Mouse (Mus musculus) gastrocnemius, postnatal 14 days (tissue): Measurements from ENCODE around the gene Cdc42ep5. TPM values are rescaled to one million over a fixed set of nuclear protein-coding genes. Genes with fewer than 3 reads are reported as not detected.
A peak's percentile ranks its signal among the peaks of the same experiment; 100 is the strongest.
"Not testable (repeated sequence)": the region's sequence is repeated elsewhere in the genome, so short reads cannot be mapped to it uniquely, and the experiment has no call there.

Experiments
- DNase-seq: peaks from one replicate; pipeline ENCODE4 v3.0.0; 2021; ENCODE audit warnings: mixed read lengths
- intact Hi-C: fragments of 180-260 bp; cut with DNase I; formaldehyde crosslinking; loops from one replicate; pipeline ENCODE4 v1.15.1; 2025; ENCODE audit warnings: low total_unique reads
- long read RNA-seq, 2 experiments: library from polyadenylated mRNA; stranded (forward); transcript quantifications; one replicate each; pipeline ENCODE4 v2.0.0; 2021
- total RNA-seq, 2 experiments: library from RNA; stranded (reverse); gene quantifications; 2 replicates each; pipeline ENCODE4 v1.2.3; 2021

Gene Cdc42ep5
- total RNA-seq, result 1 to 10 TPM; 6.5 to 6.9 TPM
- long read RNA-seq, experiment 1, partial matches to known transcripts, result 0 of 4 reads
- long read RNA-seq, experiment 1, other reads (novel, unspliced or antisense), result 0 of 4 reads
- long read RNA-seq, experiment 2, transcript Cdc42ep5-201 (3 exons, 1,025 nt), result major isoform, 7 of 7 reads
- long read RNA-seq, experiment 2, partial matches to known transcripts, result 0 of 7 reads
- long read RNA-seq, experiment 2, other reads (novel, unspliced or antisense), result 0 of 7 reads

DNA sequence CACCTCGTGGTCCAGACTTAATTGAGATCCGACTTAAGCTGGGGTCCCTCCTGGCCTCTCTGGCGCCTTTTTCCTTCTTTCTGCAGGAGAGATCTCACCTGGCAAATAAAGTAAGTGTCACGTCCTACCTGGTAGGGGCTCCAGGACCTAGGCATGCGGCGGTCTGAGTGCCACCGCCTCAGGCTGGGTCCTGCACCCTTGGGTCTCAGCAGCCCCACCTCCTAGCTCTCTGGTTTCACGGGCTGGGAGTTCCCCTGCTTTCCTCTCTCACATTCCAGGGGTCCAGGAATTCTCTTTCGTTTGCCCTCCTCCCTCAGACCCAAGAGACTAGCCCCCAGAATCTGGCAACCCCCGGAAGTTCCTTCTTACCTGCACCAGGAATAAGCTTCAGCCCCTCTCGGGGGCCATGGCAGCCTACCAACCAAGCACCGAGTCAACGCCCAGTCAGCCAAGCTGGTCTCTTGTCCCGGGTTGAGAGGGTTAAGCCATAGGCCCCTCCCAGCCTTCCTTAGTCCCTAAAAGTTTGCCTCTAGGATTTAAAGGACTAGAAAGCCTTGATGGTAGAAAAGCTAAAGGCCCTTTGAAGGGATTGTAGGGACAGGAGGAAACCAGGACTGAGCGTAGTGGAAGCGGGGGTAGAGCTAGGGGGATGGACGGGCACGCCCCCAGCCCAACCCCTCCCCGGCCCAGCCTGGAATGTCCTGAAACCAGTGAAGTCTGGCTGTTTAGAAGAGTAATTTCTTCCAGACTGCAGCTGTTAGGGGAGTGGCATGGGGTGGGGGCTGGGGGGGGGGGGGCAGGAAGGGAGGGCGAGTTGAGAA lies at the start of gene Cdc42ep5:
Gene Cdc42ep5, minus strand, starts transcription at position 771 of the 821 bp plus-strand sequence.
- intact Hi-C loops, result no loop called here
- DNase-seq, result peak; percentile 77

DNA sequence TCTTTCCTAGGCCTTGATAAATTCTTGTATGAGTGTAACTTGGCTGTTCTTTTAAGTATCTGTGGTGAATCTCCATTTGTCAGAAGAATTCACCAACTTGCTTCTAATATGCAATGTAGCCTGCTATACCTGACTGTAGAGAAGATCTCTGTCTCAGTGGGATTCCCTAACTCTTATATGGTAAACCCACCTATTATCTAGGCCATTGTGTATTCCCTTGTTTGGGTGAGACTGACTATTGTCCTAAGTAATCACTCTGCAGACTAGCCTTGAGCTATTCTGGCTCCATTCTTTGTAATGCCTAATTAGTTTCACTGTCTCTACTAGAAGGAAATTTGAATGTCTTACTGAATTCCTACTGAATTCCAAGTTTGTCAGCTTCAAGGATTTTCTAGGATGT lies 48.8 kb upstream of the Cdc42ep5 start:
- DNase-seq, intact Hi-C loops: not testable (repeated sequence)

DNA sequence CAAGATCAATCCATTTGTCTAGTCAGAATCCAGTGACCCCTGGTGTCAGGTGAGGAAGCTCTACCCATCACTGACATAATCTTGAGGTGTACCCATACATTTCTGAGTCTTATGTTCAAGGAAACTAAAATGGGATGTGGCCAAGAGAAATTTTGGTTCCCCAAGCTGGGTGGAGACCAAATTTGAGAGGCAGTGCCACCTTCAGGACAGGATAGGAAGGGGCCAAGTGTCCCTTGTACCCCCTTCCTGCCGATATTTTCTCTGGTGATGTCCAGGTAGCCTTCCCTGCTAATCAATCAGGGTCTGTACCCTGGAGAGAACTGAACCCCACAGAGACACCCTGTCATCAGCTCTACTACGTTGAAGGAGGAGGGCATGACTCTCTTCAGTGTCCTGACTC lies 44.0 kb upstream of the Cdc42ep5 start:
- intact Hi-C loops, result no loop called here
- DNase-seq, result no peak

DNA sequence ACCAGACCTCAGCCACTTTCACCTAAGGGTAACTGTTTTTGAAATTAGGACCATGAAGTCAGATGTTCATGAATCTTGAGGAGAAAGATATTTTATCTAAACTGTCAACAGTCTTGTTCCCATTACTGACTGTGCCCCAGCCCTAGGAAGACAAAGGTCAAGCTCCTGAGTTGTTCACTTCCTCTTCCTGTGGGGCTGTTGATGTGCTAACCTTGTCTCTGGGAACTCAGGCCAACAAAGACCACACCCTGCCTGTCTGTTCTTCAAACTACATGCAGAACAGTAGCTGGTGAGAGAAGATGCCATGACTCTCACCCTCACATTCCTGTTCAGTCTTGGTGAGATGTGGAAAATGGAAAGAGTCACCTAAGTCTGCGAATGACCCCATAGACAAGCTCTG lies 42.5 kb upstream of the Cdc42ep5 start:
- intact Hi-C loops, result no loop called here
- DNase-seq, result no peak

- intact Hi-C loops, result no loop called here
- peak; percentile 21 for DNase-seq
Observed at GRCm38 (mm10) chr7:4178438-4178837, 13.8 kb upstream of the Cdc42ep5 start.

- no peak for DNase-seq
- intact Hi-C loops, result no loop called here
Observed at GRCm38 (mm10) chr7:4170193-4170938, 5.7 kb upstream of the Cdc42ep5 start.

GRCm38 (mm10) chr7:4167098-4167497 lies 2.4 kb upstream of the Cdc42ep5 start:
- intact Hi-C loops, result no loop called here
- DNase-seq, result no peak

- intact Hi-C loops, result no loop called here
- no peak for DNase-seq
Observed at GRCm38 (mm10) chr7:4165286-4165685, 626 bp upstream of the Cdc42ep5 start.

GRCm38 (mm10) chr7:4163571-4164072 lies 1.0 kb downstream of the Cdc42ep5 start:
- intact Hi-C loops, result no loop called here
- DNase-seq, result no peak

- DNase-seq, intact Hi-C loops: not testable (repeated sequence)
Observed at GRCm38 (mm10) chr7:4161596-4161995, 3.1 kb downstream of the Cdc42ep5 start.

GRCm38 (mm10) chr7:4154976-4155375 lies 9.7 kb downstream of the Cdc42ep5 start:
- DNase-seq, result no peak
- intact Hi-C loops, result no loop called here

DNA sequence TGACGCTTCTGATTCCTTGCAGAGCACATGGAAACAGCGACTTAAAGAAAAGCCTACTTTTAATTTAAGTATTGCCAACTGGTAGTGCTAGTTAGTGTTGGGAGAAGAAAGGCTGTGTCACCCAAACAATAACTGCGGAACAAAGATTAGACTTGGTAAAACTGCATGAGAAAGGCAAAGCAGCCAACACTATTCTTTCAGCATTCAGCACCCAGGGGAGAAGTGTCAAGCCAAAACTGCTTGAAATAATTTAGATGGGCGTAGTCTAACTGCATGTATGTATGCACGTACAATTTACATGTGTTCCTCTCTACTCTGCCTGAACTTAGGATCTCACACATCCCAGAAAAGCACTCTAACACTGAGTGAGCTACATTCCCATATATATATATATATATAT lies 10.3 kb downstream of the Cdc42ep5 start:
- no peak for DNase-seq
- intact Hi-C loops, result no loop called here

GRCm38 (mm10) chr7:4151241-4151640 lies 13.4 kb downstream of the Cdc42ep5 start:
- intact Hi-C loops, result no loop called here
- DNase-seq, result no peak

DNA sequence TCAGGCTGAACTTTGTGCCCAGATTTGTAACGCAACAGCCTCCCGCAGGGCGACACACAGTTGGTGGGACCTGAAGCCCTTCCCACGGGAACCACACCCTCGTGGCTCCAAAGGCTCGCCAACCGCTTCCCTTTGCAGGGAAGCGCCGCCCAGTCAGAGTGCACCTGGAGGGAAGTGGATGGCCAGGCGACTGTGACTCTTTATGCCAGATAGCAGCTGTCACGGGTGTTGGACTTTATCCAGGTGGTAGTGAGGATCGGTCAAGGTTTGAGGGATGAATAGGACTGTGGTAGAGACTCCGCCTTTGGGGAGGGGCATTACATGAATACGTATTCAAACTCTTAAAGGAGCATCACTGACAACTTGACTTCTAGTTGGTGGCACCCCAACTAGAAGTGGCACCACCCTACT lies 13.8 kb downstream of the Cdc42ep5 start:
- DNase-seq, result no peak
- intact Hi-C loops, result no loop called here

GRCm38 (mm10) chr7:4150059-4150541 lies 14.6 kb downstream of the Cdc42ep5 start, which contains the start of gene Leng9:
Gene Leng9, minus strand, starts transcription at chr7:4150374.
- intact Hi-C loops, result no loop called here
- no peak for DNase-seq

GRCm38 (mm10) chr7:4149209-4150054 lies 15.2 kb downstream of the Cdc42ep5 start:
- peak; percentile 78 for DNase-seq
- intact Hi-C loops, result no loop called here

- intact Hi-C loops, result no loop called here
- peak; percentile 28 for DNase-seq
Observed at GRCm38 (mm10) chr7:4148341-4149208, 16.1 kb downstream of the Cdc42ep5 start.

DNA sequence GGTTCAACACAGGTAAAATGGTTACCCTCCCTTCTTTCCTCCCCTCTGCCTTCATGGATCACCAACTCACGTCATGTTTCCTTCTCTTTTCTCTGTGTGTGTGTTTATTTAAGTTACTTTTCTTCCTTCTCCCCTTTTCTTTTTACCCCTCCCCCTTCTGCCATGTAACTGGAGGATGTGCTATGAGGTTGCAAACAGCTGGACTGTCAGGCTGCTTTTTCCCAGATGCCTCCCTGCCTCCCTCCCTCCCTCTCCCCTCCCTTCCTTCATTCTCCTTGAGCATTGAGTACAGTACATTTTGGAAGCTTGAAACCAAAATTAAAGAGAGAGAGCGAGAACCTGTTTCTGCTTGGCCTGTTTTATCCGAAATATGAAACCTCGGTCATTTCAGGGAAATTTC lies 16.8 kb downstream of the Cdc42ep5 start:
- DNase-seq, result no peak
- intact Hi-C loops, result no loop called here
